Mouse (Mus musculus) 3T3-L1 (cell line): ENCODE measurements around the gene Vmn1r235.
"Not testable (repeated sequence)": the region's sequence is repeated elsewhere in the genome, so short reads cannot be mapped to it uniquely, and the experiment has no call there.

ENCODE experiments used
- DNase-seq: peaks from one replicate; pipeline ENCODE4 v3.0.0-alpha.2; 2015; ENCODE audit warnings: low read depth, low spot score

Vmn1r235 gene

GRCm38 (mm10) chr17:21256111-21256510 is at the start of gene Vmn1r235:
Vmn1r235 (plus strand) TSS chr17:21256411.
- no peak for DNase-seq

GRCm38 (mm10) chr17:21211081-21211480 is 45.1 kb upstream of the Vmn1r235 start:
- DNase-seq, result not testable (repeated sequence)

- DNase-seq, result no peak
Measured at GRCm38 (mm10) chr17:21225787-21226186, 30.4 kb upstream of the Vmn1r235 start, which contains the start of gene Vmn1r234. Vmn1r234 (plus strand) TSS chr17:21226087.

GRCm38 (mm10) chr17:21231654-21232053 is 24.6 kb upstream of the Vmn1r235 start:
- peak; percentile 80 for DNase-seq

- peak; percentile 78 for DNase-seq
Measured at GRCm38 (mm10) chr17:21272103-21272502, 15.9 kb downstream of the Vmn1r235 start.

GRCm38 (mm10) chr17:21282642-21283041 is 26.4 kb downstream of the Vmn1r235 start, which contains the start of gene Vmn1r236:
Vmn1r236 (plus strand) TSS chr17:21282942.
- no peak for DNase-seq

- DNase-seq, result no peak
Measured at GRCm38 (mm10) chr17:21284395-21284794, 28.2 kb downstream of the Vmn1r235 start.

GRCm38 (mm10) chr17:21289695-21290094 is 33.5 kb downstream of the Vmn1r235 start:
- no peak for DNase-seq

- DNase-seq, result no peak
Measured at GRCm38 (mm10) chr17:21311565-21311964, 55.4 kb downstream of the Vmn1r235 start, which contains the start of gene Vmn1r237. Vmn1r237 (plus strand) TSS chr17:21311865.
